ENCODE assay signal across 11 mouse cellular contexts in the genomic region with DNA sequence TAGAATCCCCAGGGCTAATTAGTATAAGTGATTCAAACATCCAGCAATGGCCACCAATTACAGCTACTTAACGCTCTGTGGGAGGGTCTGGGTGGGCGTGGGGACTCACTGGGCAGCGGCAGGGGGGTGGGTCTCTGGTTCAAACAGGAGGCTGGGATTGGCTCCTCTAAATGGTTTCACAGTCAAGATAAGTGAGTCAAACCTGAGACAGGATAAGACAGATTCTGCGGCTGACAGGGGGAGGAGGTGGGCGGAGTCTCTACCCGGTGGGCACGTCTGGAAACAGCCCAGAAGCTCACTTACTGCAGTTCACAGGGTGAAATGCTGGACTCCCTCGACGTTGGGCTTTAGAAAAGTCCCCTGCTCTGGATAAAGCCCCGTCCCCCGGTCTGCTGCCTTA.
DNase-seq lines count a peak whose midpoint lies in the region; ATAC-seq lines count a peak whose summit lies in the region.
"Had no signal": no experiment of that assay in that cellular context is flagged by ENCODE, and none has a peak within 500 bp of the region (broad histone marks: within the 10 kb centered on the region; RNA-seq: fewer than 3 reads in every experiment).

No protein-coding gene starts in this region.

- no peak for DNase-seq in heart, adult 8-10 months (ENCODE audit: low spot score)
- DNase-seq in testis, postnatal 10 days (ENCODE audit: low spot score) = peak; percentile 54
- DNase-seq in testis, postnatal 14 days (ENCODE audit: low spot score) = no peak
- peak; percentile 19 for DNase-seq in forebrain, embryonic 14.5 days (ENCODE audit: low spot score)
- no peak for DNase-seq in adrenal gland, adult 8-10 months
- no peak for DNase-seq in gastrocnemius, postnatal 25 days
- DNase-seq: cerebellum, adult 8-10 months; spleen, adult 18-20 months had no signal

- peak overlapping the region; percentile 20 for H3K4me2 ChIP-seq in heart, embryonic 11.5 days
- H3K4me2 ChIP-seq in forebrain, embryonic 14.5 days (ENCODE audit: low read length) = no peak overlapping the region
- peak overlapping the region; percentile 11; the same call in 1 of the 2 replicates for H3K4me2 ChIP-seq in stomach, embryonic 16.5 days (ENCODE audit: low read depth, low read length)
- H3K4me2 ChIP-seq: liver, embryonic 15.5 days had no signal

- ATAC-seq in heart, embryonic 11.5 days (replicated peaks; ENCODE audit: insufficient number of reproducible peaks, low FRiP score, low TSS enrichment) = no peak
- ATAC-seq in forebrain, embryonic 14.5 days = no peak; the same call in 1 of the 2 replicates
- ATAC-seq in stomach, embryonic 16.5 days (ENCODE audit: insufficient read depth, low FRiP score) = peak; percentile 8; the same call in 1 of the 2 replicates

- H3K4me1 ChIP-seq in heart, embryonic 11.5 days (ENCODE audit: control insufficient read depth, insufficient read depth, low read length) = peaks cover 18% of the 10 kb centered on the region
- 0 out of 2 replicates have a peak, but pooled peaks cover 3% of the 10 kb centered on the region for H3K4me1 ChIP-seq in forebrain, embryonic 14.5 days (ENCODE audit: control insufficient read depth, insufficient read depth, low read length)
- peaks cover 9% of the 10 kb centered on the region; the same call in 1 of the 2 replicates for H3K4me1 ChIP-seq in stomach, embryonic 16.5 days (ENCODE audit: control insufficient read depth, insufficient read depth, low read length)
- H3K4me1 ChIP-seq: liver, embryonic 15.5 days had no signal

- H3K9ac ChIP-seq in heart, embryonic 11.5 days (ENCODE audit: low read depth, low read length) = no peak overlapping the region
- H3K9ac ChIP-seq in forebrain, embryonic 14.5 days (ENCODE audit: low read length) = no peak overlapping the region
- H3K9ac ChIP-seq in stomach, embryonic 16.5 days (ENCODE audit: low read length) = no peak overlapping the region
- H3K9ac ChIP-seq: liver, embryonic 15.5 days had no signal

- no peaks in the 10 kb centered on the region for H3K9me3 ChIP-seq in heart, embryonic 11.5 days (replicated peaks; ENCODE audit: control insufficient read depth, low read length)
- H3K9me3 ChIP-seq in forebrain, embryonic 14.5 days (replicated peaks; ENCODE audit: control insufficient read depth, low read length) = peaks cover 2% of the 10 kb centered on the region; the same call in 1 of the 2 replicates
- no peaks in the 10 kb centered on the region for H3K9me3 ChIP-seq in stomach, embryonic 16.5 days (replicated peaks; ENCODE audit: control insufficient read depth, low read length)
- H3K9me3 ChIP-seq: liver, embryonic 15.5 days had no signal

- H3K27ac ChIP-seq in heart, embryonic 11.5 days (ENCODE audit: low read depth, low read length) = no peak overlapping the region
- no peak overlapping the region for H3K27ac ChIP-seq in forebrain, embryonic 14.5 days (ENCODE audit: low read depth, low read length)
- H3K27ac ChIP-seq in stomach, embryonic 16.5 days (ENCODE audit: low read length) = no peak overlapping the region
- H3K27ac ChIP-seq: liver, embryonic 15.5 days had no signal

- H3K27me3 ChIP-seq in heart, embryonic 11.5 days (ENCODE audit: control insufficient read depth, insufficient read depth, low read length) = no peaks in the 10 kb centered on the region
- no peaks in the 10 kb centered on the region for H3K27me3 ChIP-seq in forebrain, embryonic 14.5 days (replicated peaks; ENCODE audit: control insufficient read depth, insufficient read depth, low read length)
- H3K27me3 ChIP-seq in stomach, embryonic 16.5 days (ENCODE audit: control insufficient read depth, insufficient read depth, low read length) = no peaks in the 10 kb centered on the region

- 7% methylated on average over 11 of the region's 11 CpGs for WGBS in heart, embryonic 11.5 days (ENCODE audit: insufficient replicate concordance)
- WGBS in forebrain, embryonic 14.5 days = 3% methylated on average over 11 of the region's 11 CpGs
- WGBS in stomach, embryonic 16.5 days = 8% methylated on average over 11 of the region's 11 CpGs

- H3K36me3 ChIP-seq in heart, embryonic 11.5 days (ENCODE audit: control insufficient read depth, insufficient read depth, low read length) = no peaks in the 10 kb centered on the region
- H3K36me3 ChIP-seq in forebrain, embryonic 14.5 days (ENCODE audit: control insufficient read depth, insufficient read depth, low read length) = no peaks in the 10 kb centered on the region
- no peaks in the 10 kb centered on the region for H3K36me3 ChIP-seq in stomach, embryonic 16.5 days (ENCODE audit: control insufficient read depth, insufficient read depth, low read length)
- H3K36me3 ChIP-seq: liver, embryonic 15.5 days had no signal

- no peak overlapping the region for H3K4me3 ChIP-seq in heart, embryonic 11.5 days (ENCODE audit: low read depth, low read length)
- H3K4me3 ChIP-seq in forebrain, embryonic 14.5 days (ENCODE audit: low read depth, low read length) = no peak overlapping the region
- no peak overlapping the region for H3K4me3 ChIP-seq in stomach, embryonic 16.5 days (replicated peaks; ENCODE audit: low read length)
- H3K4me3 ChIP-seq: liver, embryonic 15.5 days had no signal

Comparison
In these comparisons a context has a peak if more than half of its experiments do, and no peak if none do; other contexts are left out.
1. DNase-seq: peak in testis, postnatal 10 days (single experiment) and forebrain, embryonic 14.5 days (single experiment); none in heart, adult 8-10 months (single experiment), testis, postnatal 14 days (single experiment), adrenal gland, adult 8-10 months (single experiment) and gastrocnemius, postnatal 25 days (single experiment).